Mouse (Mus musculus) megakaryocyte, adult 5-6 weeks (primary cell): ENCODE measurements around the gene Gm27027. TPM values are rescaled to one million over a fixed set of nuclear protein-coding genes. Genes with fewer than 3 reads are reported as not detected.

Experiments used
- ATAC-seq: 2 replicates; pipeline ENCODE4 v1.8.0; 2016; ENCODE audit warnings: mild to moderate bottlenecking, inconsistent platforms; ENCODE audit not compliant: poor library complexity, severe bottlenecking
- total RNA-seq, 2 experiments: library from RNA; stranded (forward) in 1 of 2; stranded (reverse) in 1 of 2; fragments of 153-499, 151-499 nt in 1 of 2; fragments of 221-1000, 200-1000 nt in 1 of 2; gene quantifications; 2 replicates each; pipeline versions ENCODE4 v1.2.3 to v1.2.4; 2015 to 2017

Gm27027 gene
- total RNA-seq (2015) (not detected in 2 replicates), total RNA-seq (2017) (not detected in 2 replicates)

GRCm38 (mm10) chr2:93996254-93996653 lies at the start of gene Gm27027:
Gene Gm27027 (minus strand): TSS chr2:93996354.
- ATAC-seq, result no peak

GRCm38 (mm10) chr2:94045411-94046090 lies 49.4 kb upstream of the Gm27027 start:
- ATAC-seq, result no peak

- no peak for ATAC-seq
Measured at GRCm38 (mm10) chr2:94044174-94044573, 48.0 kb upstream of the Gm27027 start.

- no peak for ATAC-seq
Measured at GRCm38 (mm10) chr2:94043662-94044061, 47.5 kb upstream of the Gm27027 start.

- no peak for ATAC-seq
Measured at GRCm38 (mm10) chr2:94042461-94042860, 46.3 kb upstream of the Gm27027 start.

GRCm38 (mm10) chr2:94040391-94041125 lies 44.4 kb upstream of the Gm27027 start:
- no peak for ATAC-seq

GRCm38 (mm10) chr2:94035428-94036331 lies 39.5 kb upstream of the Gm27027 start:
- peak; percentile 84 for ATAC-seq

- no peak for ATAC-seq
Measured at GRCm38 (mm10) chr2:94030602-94031001, 34.4 kb upstream of the Gm27027 start.

- no peak for ATAC-seq
Measured at GRCm38 (mm10) chr2:94024637-94025036, 28.5 kb upstream of the Gm27027 start.

GRCm38 (mm10) chr2:94010335-94011291 lies 14.5 kb upstream of the Gm27027 start, which contains the start of gene Alkbh3:
Gene Alkbh3 (minus strand): TSS chr2:94010807.
- peak; percentile 100 for ATAC-seq

GRCm38 (mm10) chr2:94002331-94002730 lies 6.2 kb upstream of the Gm27027 start:
- peak; percentile 91 for ATAC-seq

- ATAC-seq, result no peak
Measured at GRCm38 (mm10) chr2:94001918-94002317, 5.8 kb upstream of the Gm27027 start.

- no peak for ATAC-seq
Measured at GRCm38 (mm10) chr2:94001411-94001810, 5.3 kb upstream of the Gm27027 start.

GRCm38 (mm10) chr2:93992810-93993209 lies 3.3 kb downstream of the Gm27027 start:
- ATAC-seq, result no peak

- no peak for ATAC-seq
Measured at GRCm38 (mm10) chr2:93992259-93992658, 3.9 kb downstream of the Gm27027 start.

- no peak for ATAC-seq
Measured at GRCm38 (mm10) chr2:93991336-93991735, 4.8 kb downstream of the Gm27027 start.

GRCm38 (mm10) chr2:93988440-93988839 lies 7.7 kb downstream of the Gm27027 start:
- ATAC-seq, result peak; percentile 72

GRCm38 (mm10) chr2:93982457-93983235 lies 13.5 kb downstream of the Gm27027 start:
- no peak for ATAC-seq
